Mouse (Mus musculus): Measurements from ENCODE around the gene Bcap29. TPM values are rescaled to one million over a fixed set of nuclear protein-coding genes. Genes with fewer than 3 reads are reported as not detected.

The Bcap29 gene
- polyA plus RNA-seq, 1 experiment from 2014 or later, result 30.0 TPM

DNA sequence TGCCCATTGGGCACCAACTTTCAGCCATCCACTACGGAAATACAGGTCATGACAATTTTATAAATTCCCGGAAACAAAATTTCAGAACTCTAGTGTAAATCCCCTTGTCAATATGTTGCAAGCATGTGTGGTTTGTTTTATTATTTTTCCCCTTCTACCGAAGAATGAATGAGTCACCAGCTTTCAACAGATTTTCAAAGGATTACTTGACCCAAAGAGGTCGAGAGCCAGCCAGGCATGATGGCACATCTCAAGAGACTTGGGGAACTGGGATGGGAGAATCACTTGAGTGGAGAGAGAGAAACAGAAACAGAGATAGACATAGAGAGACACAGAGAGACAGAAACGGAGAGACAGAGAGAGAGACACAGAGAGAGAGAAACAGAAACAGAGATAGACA lies 73.7 kb downstream of the Bcap29 start:
- H3K9ac ChIP-seq (ENCODE audit: low read depth, low read length), result no peak overlapping the region
- no peaks in the 10 kb centered on the region for H3K9me3 ChIP-seq (ENCODE audit: control insufficient read depth)
- H3K4me1 ChIP-seq (replicated peaks; ENCODE audit: control insufficient read depth, insufficient read depth, low read length), result no peaks in the 10 kb centered on the region
- 78% methylated on average over 5 of the region's 5 CpGs for WGBS
- H3K36me3 ChIP-seq (ENCODE audit: control insufficient read depth, insufficient read depth), result no peaks in the 10 kb centered on the region
- no peak for TF ChIP-seq CTCF (IDR thresholded peaks at IDR 0.05; ENCODE audit: low read depth)
- H3K4me2 ChIP-seq (replicated peaks; ENCODE audit: low read depth), result no peak overlapping the region
- no peak overlapping the region for H3K27ac ChIP-seq (ENCODE audit: low read depth, low read length)
- no peak for ATAC-seq
- H3K27me3 ChIP-seq (replicated peaks; ENCODE audit: control insufficient read depth, insufficient read depth, low read length), result peaks cover 60% of the 10 kb centered on the region
- no peak overlapping the region for H3K4me3 ChIP-seq (ENCODE audit: low read depth, low read length)

- Histone ChIP-seq H3K4me2 (replicated peaks; ENCODE audit: low read depth) (peak overlapping the region; percentile 96), H3K9ac (ENCODE audit: low read depth, low read length) (no peak overlapping the region), H3K4me1 (replicated peaks; ENCODE audit: control insufficient read depth, insufficient read depth, low read length) (no peaks in the 10 kb centered on the region), H3K27ac (ENCODE audit: low read depth, low read length) (no peak overlapping the region), H3K36me3 (ENCODE audit: control insufficient read depth, insufficient read depth) (no peaks in the 10 kb centered on the region), H3K27me3 (replicated peaks; ENCODE audit: control insufficient read depth, insufficient read depth, low read length) (peaks cover 64% of the 10 kb centered on the region), H3K4me3 (ENCODE audit: low read depth, low read length) (peak overlapping the region; percentile 47), H3K9me3 (ENCODE audit: control insufficient read depth) (no peaks in the 10 kb centered on the region)
- WGBS, result 15% methylated on average over 5 of the region's 5 CpGs
- no peak for TF ChIP-seq CTCF (IDR thresholded peaks at IDR 0.05; ENCODE audit: low read depth)
- no peak for ATAC-seq
Measured at GRCm38 (mm10) chr12:31560002-31560401, 74.5 kb downstream of the Bcap29 start.

DNA sequence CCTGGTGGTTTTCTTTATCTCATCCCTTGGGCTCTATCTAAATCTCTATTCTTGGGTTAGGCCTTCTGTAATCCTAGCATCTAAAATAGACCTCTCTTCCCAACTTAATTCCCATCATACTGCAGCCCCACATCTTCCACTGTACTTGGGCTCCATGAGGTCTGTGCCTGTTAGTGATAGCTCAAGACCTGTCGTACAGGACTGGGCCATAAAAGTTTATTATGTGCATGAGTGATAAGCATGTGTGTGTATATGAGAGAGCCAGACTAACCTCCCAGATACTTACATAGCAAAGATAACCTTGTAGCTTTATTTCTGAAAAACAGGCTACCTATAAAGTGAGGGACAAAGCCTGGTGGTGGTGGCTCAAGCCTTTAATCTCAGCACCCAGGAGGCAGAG lies 80.1 kb downstream of the Bcap29 start:
- WGBS, result 46% methylated on average over 1 of the region's 1 CpGs
- TF ChIP-seq CTCF (IDR thresholded peaks at IDR 0.05; ENCODE audit: low read depth), result no peak
- Histone ChIP-seq H3K4me2 (replicated peaks; ENCODE audit: low read depth) (no peak overlapping the region), H3K27me3 (replicated peaks; ENCODE audit: control insufficient read depth, insufficient read depth, low read length) (peaks cover 31% of the 10 kb centered on the region), H3K27ac (ENCODE audit: low read depth, low read length) (no peak overlapping the region), H3K36me3 (ENCODE audit: control insufficient read depth, insufficient read depth) (no peaks in the 10 kb centered on the region), H3K4me3 (ENCODE audit: low read depth, low read length) (no peak overlapping the region), H3K9ac (ENCODE audit: low read depth, low read length) (no peak overlapping the region), H3K4me1 (replicated peaks; ENCODE audit: control insufficient read depth, insufficient read depth, low read length) (no peaks in the 10 kb centered on the region), H3K9me3 (ENCODE audit: control insufficient read depth) (no peaks in the 10 kb centered on the region)
- peak; percentile 47; the same call in 1 of the 2 replicates for ATAC-seq

GRCm38 (mm10) chr12:31551252-31551651 lies 83.2 kb downstream of the Bcap29 start:
- no peaks in the 10 kb centered on the region for H3K4me1 ChIP-seq (replicated peaks; ENCODE audit: control insufficient read depth, insufficient read depth, low read length)
- H3K27me3 ChIP-seq (replicated peaks; ENCODE audit: control insufficient read depth, insufficient read depth, low read length), result peaks cover 10% of the 10 kb centered on the region; the same call in 1 of the 2 replicates
- TF ChIP-seq CTCF (IDR thresholded peaks at IDR 0.05; ENCODE audit: low read depth), result no peak
- no peak overlapping the region for H3K27ac ChIP-seq (ENCODE audit: low read depth, low read length)
- H3K9ac ChIP-seq (ENCODE audit: low read depth, low read length), result no peak overlapping the region
- no peaks in the 10 kb centered on the region for H3K36me3 ChIP-seq (ENCODE audit: control insufficient read depth, insufficient read depth)
- ATAC-seq, result no peak
- WGBS, result 78% methylated on average over 1 of the region's 1 CpGs
- H3K4me2 ChIP-seq (replicated peaks; ENCODE audit: low read depth), result no peak overlapping the region
- no peaks in the 10 kb centered on the region for H3K9me3 ChIP-seq (ENCODE audit: control insufficient read depth)
- H3K4me3 ChIP-seq (ENCODE audit: low read depth, low read length), result no peak overlapping the region

DNA sequence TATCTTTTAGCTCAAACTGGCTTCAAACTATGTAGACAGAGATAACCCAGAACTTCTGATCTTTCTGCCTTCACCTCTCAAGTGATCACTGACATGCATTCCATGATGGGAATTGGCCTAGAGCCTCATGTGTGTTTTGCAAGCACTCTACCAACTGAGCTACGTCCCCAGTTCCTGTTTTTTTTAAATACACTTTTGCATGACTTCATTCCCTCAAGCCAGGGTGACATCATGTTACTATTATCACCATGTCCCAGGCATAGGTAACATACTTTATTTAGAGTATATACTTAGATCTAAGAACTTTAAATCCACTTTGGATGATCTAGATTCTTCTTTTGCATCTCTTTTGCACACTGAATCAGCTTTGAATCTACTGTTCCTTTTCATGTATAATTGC lies 88.4 kb downstream of the Bcap29 start:
- Histone ChIP-seq H3K9me3 (ENCODE audit: control insufficient read depth) (no peaks in the 10 kb centered on the region), H3K4me2 (replicated peaks; ENCODE audit: low read depth) (no peak overlapping the region), H3K27me3 (replicated peaks; ENCODE audit: control insufficient read depth, insufficient read depth, low read length) (no peaks in the 10 kb centered on the region), H3K9ac (ENCODE audit: low read depth, low read length) (no peak overlapping the region), H3K4me3 (ENCODE audit: low read depth, low read length) (no peak overlapping the region), H3K36me3 (ENCODE audit: control insufficient read depth, insufficient read depth) (no peaks in the 10 kb centered on the region), H3K4me1 (replicated peaks; ENCODE audit: control insufficient read depth, insufficient read depth, low read length) (no peaks in the 10 kb centered on the region), H3K27ac (ENCODE audit: low read depth, low read length) (no peak overlapping the region)
- WGBS, result 67% methylated on average over 1 of the region's 1 CpGs
- ATAC-seq, result no peak
- no peak for TF ChIP-seq CTCF (IDR thresholded peaks at IDR 0.05; ENCODE audit: low read depth)

- 46% methylated on average over 2 of the region's 2 CpGs for WGBS
- Histone ChIP-seq H3K27ac (ENCODE audit: low read depth, low read length) (no peak overlapping the region), H3K9ac (ENCODE audit: low read depth, low read length) (no peak overlapping the region), H3K9me3 (ENCODE audit: control insufficient read depth) (no peaks in the 10 kb centered on the region), H3K4me1 (replicated peaks; ENCODE audit: control insufficient read depth, insufficient read depth, low read length) (no peaks in the 10 kb centered on the region), H3K27me3 (replicated peaks; ENCODE audit: control insufficient read depth, insufficient read depth, low read length) (no peaks in the 10 kb centered on the region), H3K4me3 (ENCODE audit: low read depth, low read length) (no peak overlapping the region), H3K36me3 (ENCODE audit: control insufficient read depth, insufficient read depth) (no peaks in the 10 kb centered on the region), H3K4me2 (replicated peaks; ENCODE audit: low read depth) (no peak overlapping the region)
- no peak for TF ChIP-seq CTCF (IDR thresholded peaks at IDR 0.05; ENCODE audit: low read depth)
- no peak for ATAC-seq
Measured at GRCm38 (mm10) chr12:31545219-31545618, 89.2 kb downstream of the Bcap29 start.

DNA sequence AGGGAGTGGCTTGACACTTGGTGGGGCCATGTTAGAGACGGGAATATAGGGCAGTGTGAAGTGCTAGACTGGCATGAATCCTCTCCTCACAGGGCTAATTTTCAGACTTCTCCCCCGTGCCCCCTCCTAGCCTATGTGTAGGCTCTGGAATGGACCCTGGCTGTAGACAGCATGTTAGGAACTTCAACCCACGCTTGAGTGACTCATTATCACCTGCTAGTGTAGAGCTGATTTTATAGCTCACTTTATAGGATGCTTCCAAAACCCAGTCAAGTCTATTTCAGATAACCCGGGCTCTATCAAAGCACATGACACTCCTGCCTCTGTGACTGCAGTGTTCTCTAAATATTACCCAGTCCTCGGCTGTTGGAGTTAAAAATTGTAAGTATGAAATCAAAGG lies 92.9 kb downstream of the Bcap29 start:
- 64% methylated on average over 5 of the region's 5 CpGs for WGBS
- no peaks in the 10 kb centered on the region for H3K4me1 ChIP-seq (replicated peaks; ENCODE audit: control insufficient read depth, insufficient read depth, low read length)
- no peak overlapping the region for H3K4me3 ChIP-seq (ENCODE audit: low read depth, low read length)
- H3K9ac ChIP-seq (ENCODE audit: low read depth, low read length), result no peak overlapping the region
- ATAC-seq, result no peak
- H3K4me2 ChIP-seq (replicated peaks; ENCODE audit: low read depth), result no peak overlapping the region
- no peak overlapping the region for H3K27ac ChIP-seq (ENCODE audit: low read depth, low read length)
- TF ChIP-seq CTCF (IDR thresholded peaks at IDR 0.05; ENCODE audit: low read depth), result no peak
- H3K36me3 ChIP-seq (ENCODE audit: control insufficient read depth, insufficient read depth), result no peaks in the 10 kb centered on the region
- no peaks in the 10 kb centered on the region for H3K9me3 ChIP-seq (ENCODE audit: control insufficient read depth)
- H3K27me3 ChIP-seq (replicated peaks; ENCODE audit: control insufficient read depth, insufficient read depth, low read length), result no peaks in the 10 kb centered on the region

Other genes with a start within 250 kb of the Bcap29 start
- gene Slc26a3, start 243.8 kb downstream of the Bcap29 start, polyA plus RNA-seq (2015; fragmentation: Nextera tagmentation; extraction: Ambion mirVana), result 61.6 and 75.4 TPM in 2 replicates
- 9.6 TPM in 2 replicates for gene Cbll1, start 135.0 kb downstream of the Bcap29 start, polyA plus RNA-seq (2015; fragmentation: Nextera tagmentation; extraction: Ambion mirVana)
- gene Slc26a4, start 74.7 kb downstream of the Bcap29 start, polyA plus RNA-seq (2015; fragmentation: Nextera tagmentation; extraction: Ambion mirVana), result 0.16 and 0.27 TPM in 2 replicates
- 4.4 and 5.5 TPM in 2 replicates for gene Dus4l, start 20.2 kb upstream of the Bcap29 start, polyA plus RNA-seq (2015; fragmentation: Nextera tagmentation; extraction: Ambion mirVana)
- gene Cog5, start 20.2 kb upstream of the Bcap29 start, polyA plus RNA-seq (2015; fragmentation: Nextera tagmentation; extraction: Ambion mirVana), result 16.4 and 19.1 TPM in 2 replicates
- 3.2 and 3.5 TPM in 2 replicates for gene Gpr22, start 79.3 kb upstream of the Bcap29 start, polyA plus RNA-seq (2015; fragmentation: Nextera tagmentation; extraction: Ambion mirVana)

Data from intestine, postnatal 0 days (tissue).